Mouse (Mus musculus): ENCODE data around the gene Thrb. TPM values are rescaled to one million over a fixed set of nuclear protein-coding genes. Genes with fewer than 3 reads are reported as not detected.

The Thrb gene
- polyA plus RNA-seq, 1 experiment from 2014 or later = 1.8 TPM

- H3K4me2 ChIP-seq (ENCODE audit: low read length) = no peak overlapping the region
- H3K9ac ChIP-seq (replicated peaks; ENCODE audit: low read length) = no peak overlapping the region
- DNase-seq (no peak), ATAC-seq (ENCODE audit: low FRiP score, low TSS enrichment) (no peak)
- no peaks in the 10 kb centered on the region for H3K9me3 ChIP-seq (ENCODE audit: control insufficient read depth, low read length)
- H3K4me1 ChIP-seq (ENCODE audit: control insufficient read depth, insufficient read depth, low read length) = no peaks in the 10 kb centered on the region
- H3K36me3 ChIP-seq (ENCODE audit: control insufficient read depth, insufficient read depth, low read length) = no peaks in the 10 kb centered on the region
- H3K27ac ChIP-seq (replicated peaks; ENCODE audit: low read depth, low read length) = no peak overlapping the region
- no peaks in the 10 kb centered on the region for H3K27me3 ChIP-seq (ENCODE audit: control insufficient read depth, insufficient read depth, low read length)
- 72% methylated on average over 9 of the region's 9 CpGs for WGBS
- no peak overlapping the region for H3K4me3 ChIP-seq (replicated peaks; ENCODE audit: low read depth, low read length)
Observed at GRCm38 (mm10) chr14:17742902-17743712, 83.0 kb downstream of the Thrb start.

- no peak overlapping the region for H3K4me3 ChIP-seq (replicated peaks; ENCODE audit: low read depth, low read length)
- no peaks in the 10 kb centered on the region for H3K36me3 ChIP-seq (ENCODE audit: control insufficient read depth, insufficient read depth, low read length)
- H3K9me3 ChIP-seq (ENCODE audit: control insufficient read depth, low read length) = no peaks in the 10 kb centered on the region
- 81% methylated on average over 2 of the region's 2 CpGs for WGBS
- H3K27ac ChIP-seq (replicated peaks; ENCODE audit: low read depth, low read length) = no peak overlapping the region
- no peak for DNase-seq
- H3K4me2 ChIP-seq (ENCODE audit: low read length) = no peak overlapping the region
- ATAC-seq (ENCODE audit: low FRiP score, low TSS enrichment) = no peak
- H3K9ac ChIP-seq (replicated peaks; ENCODE audit: low read length) = no peak overlapping the region
- H3K27me3 ChIP-seq (ENCODE audit: control insufficient read depth, insufficient read depth, low read length) = no peaks in the 10 kb centered on the region
- H3K4me1 ChIP-seq (ENCODE audit: control insufficient read depth, insufficient read depth, low read length) = no peaks in the 10 kb centered on the region
Observed at GRCm38 (mm10) chr14:17743713-17744158, 83.7 kb downstream of the Thrb start.

GRCm38 (mm10) chr14:17747922-17748321 is 87.9 kb downstream of the Thrb start:
- H3K27me3 ChIP-seq (ENCODE audit: control insufficient read depth, insufficient read depth, low read length) = no peaks in the 10 kb centered on the region
- no peak overlapping the region for H3K4me3 ChIP-seq (replicated peaks; ENCODE audit: low read depth, low read length)
- DNase-seq (no peak), ATAC-seq (ENCODE audit: low FRiP score, low TSS enrichment) (no peak)
- H3K27ac ChIP-seq (replicated peaks; ENCODE audit: low read depth, low read length) = no peak overlapping the region
- no peaks in the 10 kb centered on the region for H3K4me1 ChIP-seq (ENCODE audit: control insufficient read depth, insufficient read depth, low read length)
- H3K36me3 ChIP-seq (ENCODE audit: control insufficient read depth, insufficient read depth, low read length) = no peaks in the 10 kb centered on the region
- no peak overlapping the region for H3K4me2 ChIP-seq (ENCODE audit: low read length)
- H3K9me3 ChIP-seq (ENCODE audit: control insufficient read depth, low read length) = no peaks in the 10 kb centered on the region
- no peak overlapping the region for H3K9ac ChIP-seq (replicated peaks; ENCODE audit: low read length)
- WGBS = 85% methylated on average over 3 of the region's 3 CpGs

- Histone ChIP-seq H3K4me2 (ENCODE audit: low read length) (no peak overlapping the region), H3K27me3 (ENCODE audit: control insufficient read depth, insufficient read depth, low read length) (no peaks in the 10 kb centered on the region), H3K36me3 (ENCODE audit: control insufficient read depth, insufficient read depth, low read length) (no peaks in the 10 kb centered on the region), H3K27ac (replicated peaks; ENCODE audit: low read depth, low read length) (no peak overlapping the region), H3K4me1 (ENCODE audit: control insufficient read depth, insufficient read depth, low read length) (no peaks in the 10 kb centered on the region), H3K4me3 (replicated peaks; ENCODE audit: low read depth, low read length) (no peak overlapping the region), H3K9ac (replicated peaks; ENCODE audit: low read length) (no peak overlapping the region), H3K9me3 (ENCODE audit: control insufficient read depth, low read length) (no peaks in the 10 kb centered on the region)
- no peak for ATAC-seq (ENCODE audit: low FRiP score, low TSS enrichment)
- DNase-seq = no peak
Observed at GRCm38 (mm10) chr14:17748945-17749344, 88.9 kb downstream of the Thrb start.

- no peak overlapping the region for H3K27ac ChIP-seq (replicated peaks; ENCODE audit: low read depth, low read length)
- H3K9ac ChIP-seq (replicated peaks; ENCODE audit: low read length) = no peak overlapping the region
- no peaks in the 10 kb centered on the region for H3K27me3 ChIP-seq (ENCODE audit: control insufficient read depth, insufficient read depth, low read length)
- no peak overlapping the region for H3K4me2 ChIP-seq (ENCODE audit: low read length)
- H3K9me3 ChIP-seq (ENCODE audit: control insufficient read depth, low read length) = no peaks in the 10 kb centered on the region
- no peaks in the 10 kb centered on the region for H3K4me1 ChIP-seq (ENCODE audit: control insufficient read depth, insufficient read depth, low read length)
- no peak overlapping the region for H3K4me3 ChIP-seq (replicated peaks; ENCODE audit: low read depth, low read length)
- DNase-seq (no peak), ATAC-seq (ENCODE audit: low FRiP score, low TSS enrichment) (no peak)
- 86% methylated on average over 1 of the region's 1 CpGs for WGBS
- no peaks in the 10 kb centered on the region for H3K36me3 ChIP-seq (ENCODE audit: control insufficient read depth, insufficient read depth, low read length)
Observed at GRCm38 (mm10) chr14:17751911-17752310, 91.8 kb downstream of the Thrb start.

GRCm38 (mm10) chr14:17753429-17753828 is 93.4 kb downstream of the Thrb start:
- H3K9me3 ChIP-seq (ENCODE audit: control insufficient read depth, low read length) = no peaks in the 10 kb centered on the region
- DNase-seq (no peak), ATAC-seq (ENCODE audit: low FRiP score, low TSS enrichment) (no peak)
- H3K9ac ChIP-seq (replicated peaks; ENCODE audit: low read length) = no peak overlapping the region
- H3K4me1 ChIP-seq (ENCODE audit: control insufficient read depth, insufficient read depth, low read length) = no peaks in the 10 kb centered on the region
- H3K4me2 ChIP-seq (ENCODE audit: low read length) = no peak overlapping the region
- WGBS = 93% methylated on average over 1 of the region's 1 CpGs
- H3K36me3 ChIP-seq (ENCODE audit: control insufficient read depth, insufficient read depth, low read length) = no peaks in the 10 kb centered on the region
- no peak overlapping the region for H3K4me3 ChIP-seq (replicated peaks; ENCODE audit: low read depth, low read length)
- no peak overlapping the region for H3K27ac ChIP-seq (replicated peaks; ENCODE audit: low read depth, low read length)
- H3K27me3 ChIP-seq (ENCODE audit: control insufficient read depth, insufficient read depth, low read length) = no peaks in the 10 kb centered on the region

- no peak overlapping the region for H3K4me2 ChIP-seq (ENCODE audit: low read length)
- ATAC-seq (ENCODE audit: low FRiP score, low TSS enrichment) (no peak), DNase-seq (no peak)
- no peak overlapping the region for H3K4me3 ChIP-seq (replicated peaks; ENCODE audit: low read depth, low read length)
- no peaks in the 10 kb centered on the region for H3K36me3 ChIP-seq (ENCODE audit: control insufficient read depth, insufficient read depth, low read length)
- H3K9me3 ChIP-seq (ENCODE audit: control insufficient read depth, low read length) = no peaks in the 10 kb centered on the region
- H3K9ac ChIP-seq (replicated peaks; ENCODE audit: low read length) = no peak overlapping the region
- H3K27ac ChIP-seq (replicated peaks; ENCODE audit: low read depth, low read length) = no peak overlapping the region
- no peaks in the 10 kb centered on the region for H3K27me3 ChIP-seq (ENCODE audit: control insufficient read depth, insufficient read depth, low read length)
- H3K4me1 ChIP-seq (ENCODE audit: control insufficient read depth, insufficient read depth, low read length) = no peaks in the 10 kb centered on the region
Observed at GRCm38 (mm10) chr14:17756732-17757131, 96.7 kb downstream of the Thrb start.

- WGBS = 67% methylated on average over 2 of the region's 2 CpGs
- Histone ChIP-seq H3K27ac (replicated peaks; ENCODE audit: low read depth, low read length) (no peak overlapping the region), H3K9ac (replicated peaks; ENCODE audit: low read length) (no peak overlapping the region), H3K27me3 (ENCODE audit: control insufficient read depth, insufficient read depth, low read length) (no peaks in the 10 kb centered on the region), H3K4me3 (replicated peaks; ENCODE audit: low read depth, low read length) (no peak overlapping the region), H3K36me3 (ENCODE audit: control insufficient read depth, insufficient read depth, low read length) (no peaks in the 10 kb centered on the region), H3K9me3 (ENCODE audit: control insufficient read depth, low read length) (no peaks in the 10 kb centered on the region), H3K4me2 (ENCODE audit: low read length) (no peak overlapping the region), H3K4me1 (ENCODE audit: control insufficient read depth, insufficient read depth, low read length) (no peaks in the 10 kb centered on the region)
- no peak for DNase-seq
- no peak for ATAC-seq (ENCODE audit: low FRiP score, low TSS enrichment)
Observed at GRCm38 (mm10) chr14:17767987-17768386, 107.9 kb downstream of the Thrb start.

- Histone ChIP-seq H3K4me2 (ENCODE audit: low read length) (no peak overlapping the region), H3K36me3 (ENCODE audit: control insufficient read depth, insufficient read depth, low read length) (no peaks in the 10 kb centered on the region), H3K9ac (replicated peaks; ENCODE audit: low read length) (no peak overlapping the region), H3K4me3 (replicated peaks; ENCODE audit: low read depth, low read length) (no peak overlapping the region), H3K27ac (replicated peaks; ENCODE audit: low read depth, low read length) (no peak overlapping the region), H3K27me3 (ENCODE audit: control insufficient read depth, insufficient read depth, low read length) (no peaks in the 10 kb centered on the region), H3K9me3 (ENCODE audit: control insufficient read depth, low read length) (no peaks in the 10 kb centered on the region), H3K4me1 (ENCODE audit: control insufficient read depth, insufficient read depth, low read length) (no peaks in the 10 kb centered on the region)
- ATAC-seq (ENCODE audit: low FRiP score, low TSS enrichment) (no peak), DNase-seq (no peak)
- 86% methylated on average over 2 of the region's 2 CpGs for WGBS
Observed at GRCm38 (mm10) chr14:17774404-17774803, 114.3 kb downstream of the Thrb start.
